In the genomic region with DNA sequence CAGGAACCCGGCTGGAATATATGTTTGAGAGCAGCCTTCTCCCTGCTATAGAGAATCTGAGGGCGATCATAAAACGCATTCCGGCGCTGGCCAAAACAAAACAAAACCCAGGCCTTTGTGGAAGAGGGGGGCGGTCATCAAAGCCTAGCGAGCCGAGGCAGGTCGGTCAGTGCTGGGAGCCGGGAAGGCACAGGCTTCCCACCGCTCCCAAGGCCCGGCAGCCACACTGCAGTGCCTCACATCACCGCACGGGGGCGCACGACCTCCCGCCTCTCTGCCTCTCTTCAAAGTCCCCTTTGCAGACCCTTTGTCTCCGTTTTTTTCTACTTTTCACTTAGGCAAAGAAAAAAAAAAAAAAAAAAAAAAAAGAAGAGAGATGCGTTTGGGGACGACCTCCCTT, we compare ENCODE assay signal across 8 mouse cellular contexts. TPM values are rescaled to one million over a fixed set of nuclear protein-coding genes. Genes with fewer than 3 reads are reported as not detected.
DNase-seq lines count a peak whose midpoint lies in the region; ATAC-seq lines count a peak whose summit lies in the region.

No protein-coding gene starts in this region.

- no peak overlapping the region for H3K4me3 ChIP-seq in heart, embryonic 11.5 days (ENCODE audit: low read depth, low read length)
- H3K4me3 ChIP-seq in kidney, embryonic 15.5 days (replicated peaks), result peak overlapping the region; percentile 19; the same call in 1 of the 2 replicates
- H3K4me3 ChIP-seq in liver, embryonic 13.5 days (replicated peaks), result no peak overlapping the region
- H3K4me3 ChIP-seq in neural tube, embryonic 14.5 days (ENCODE audit: low read depth, low read length), result no peak overlapping the region

- DNase-seq in ovary, postnatal 10 days (ENCODE audit: low spot score), result peak; percentile 60
- DNase-seq in ovary, adult 18-20 months (ENCODE audit: low spot score), result no peak
- DNase-seq in embryo, embryonic 10.5 days (ENCODE audit: low spot score), result peak; percentile 89
- DNase-seq in liver, embryonic 13.5 days, result peak; percentile 27
- peak; percentile 52 for DNase-seq in thymus, postnatal 25 days

- WGBS in heart, embryonic 11.5 days (ENCODE audit: insufficient replicate concordance), result 1% methylated on average over 20 of the region's 20 CpGs
- 2% methylated on average over 20 of the region's 20 CpGs for WGBS in kidney, embryonic 15.5 days
- WGBS in liver, embryonic 13.5 days (ENCODE audit: insufficient replicate concordance), result 3% methylated on average over 20 of the region's 20 CpGs
- WGBS in neural tube, embryonic 14.5 days, result 2% methylated on average over 20 of the region's 20 CpGs

- no peaks in the 10 kb centered on the region for H3K36me3 ChIP-seq in heart, embryonic 11.5 days (ENCODE audit: control insufficient read depth, insufficient read depth, low read length)
- H3K36me3 ChIP-seq in kidney, embryonic 15.5 days, result no peaks in the 10 kb centered on the region
- H3K36me3 ChIP-seq in liver, embryonic 13.5 days, result no peaks in the 10 kb centered on the region
- no peaks in the 10 kb centered on the region for H3K36me3 ChIP-seq in neural tube, embryonic 14.5 days (ENCODE audit: control insufficient read depth, insufficient read depth, low read length)

- peak overlapping the region; percentile 61; the same call in 1 of the 2 replicates for H3K9ac ChIP-seq in heart, embryonic 11.5 days (ENCODE audit: low read depth, low read length)
- no peak overlapping the region for H3K9ac ChIP-seq in kidney, embryonic 15.5 days
- H3K9ac ChIP-seq in liver, embryonic 13.5 days, result no peak overlapping the region
- no peak overlapping the region for H3K9ac ChIP-seq in neural tube, embryonic 14.5 days (replicated peaks; ENCODE audit: low read depth, low read length)

- peak overlapping the region; percentile 43 for H3K4me2 ChIP-seq in heart, embryonic 11.5 days
- peak overlapping the region; percentile 53 for H3K4me2 ChIP-seq in kidney, embryonic 15.5 days
- no peak overlapping the region for H3K4me2 ChIP-seq in liver, embryonic 13.5 days
- no peak overlapping the region for H3K4me2 ChIP-seq in neural tube, embryonic 14.5 days (ENCODE audit: low read depth, low read length)

- no peak overlapping the region for H3K27ac ChIP-seq in heart, embryonic 11.5 days (ENCODE audit: low read depth, low read length)
- H3K27ac ChIP-seq in kidney, embryonic 15.5 days, result no peak overlapping the region
- H3K27ac ChIP-seq in liver, embryonic 13.5 days, result no peak overlapping the region
- no peak overlapping the region for H3K27ac ChIP-seq in neural tube, embryonic 14.5 days (ENCODE audit: low read depth, low read length)

- H3K4me1 ChIP-seq in heart, embryonic 11.5 days (ENCODE audit: control insufficient read depth, insufficient read depth, low read length), result no peaks in the 10 kb centered on the region
- H3K4me1 ChIP-seq in kidney, embryonic 15.5 days, result peaks cover 11% of the 10 kb centered on the region; the same call in 1 of the 2 replicates
- H3K4me1 ChIP-seq in liver, embryonic 13.5 days (replicated peaks), result no peaks in the 10 kb centered on the region
- no peaks in the 10 kb centered on the region for H3K4me1 ChIP-seq in neural tube, embryonic 14.5 days (ENCODE audit: control insufficient read depth, insufficient read depth, low read length)

- H3K9me3 ChIP-seq in heart, embryonic 11.5 days (replicated peaks; ENCODE audit: control insufficient read depth, low read length), result no peaks in the 10 kb centered on the region
- H3K9me3 ChIP-seq in kidney, embryonic 15.5 days (replicated peaks), result no peaks in the 10 kb centered on the region
- H3K9me3 ChIP-seq in liver, embryonic 13.5 days (replicated peaks), result no peaks in the 10 kb centered on the region
- H3K9me3 ChIP-seq in neural tube, embryonic 14.5 days (ENCODE audit: control insufficient read depth, low read length), result no peaks in the 10 kb centered on the region

- H3K27me3 ChIP-seq in heart, embryonic 11.5 days (ENCODE audit: control insufficient read depth, insufficient read depth, low read length), result peaks cover 18% of the 10 kb centered on the region
- no peaks in the 10 kb centered on the region; the same call in 1 of the 2 replicates for H3K27me3 ChIP-seq in kidney, embryonic 15.5 days
- peaks cover 44% of the 10 kb centered on the region for H3K27me3 ChIP-seq in liver, embryonic 13.5 days
- H3K27me3 ChIP-seq in neural tube, embryonic 14.5 days (ENCODE audit: control insufficient read depth, insufficient read depth, low read length), result no peaks in the 10 kb centered on the region

- no peak for ATAC-seq in heart, embryonic 11.5 days (replicated peaks; ENCODE audit: insufficient number of reproducible peaks, low FRiP score, low TSS enrichment)
- ATAC-seq in kidney, embryonic 15.5 days (replicated peaks; ENCODE audit: low FRiP score), result peak; percentile 61; the same call in 1 of the 2 replicates
- ATAC-seq in liver, embryonic 13.5 days (ENCODE audit: low read depth), result no peak
- ATAC-seq in neural tube, embryonic 14.5 days (ENCODE audit: low read depth), result peak; percentile 53; the same call in 1 of the 2 replicates

RNA-seq across cellular contexts. Expression of a gene that starts 23.8 kb away (rescaled TPM):
- polyA plus RNA-seq in heart, embryonic 11.5 days (2014; fragmentation: Nextera tagmentation; extraction: Ambion mirVana), result 0.13 and 0.31 TPM in 2 replicates
- 1.3 and 1.4 TPM in 2 replicates for polyA plus RNA-seq in kidney, embryonic 15.5 days (2015; fragmentation: Nextera tagmentation; extraction: Ambion mirVana)
- polyA plus RNA-seq in liver, embryonic 13.5 days (2015; fragmentation: Nextera tagmentation; extraction: Ambion mirVana), result 0.09 and 0.10 TPM in 2 replicates
- polyA plus RNA-seq in neural tube, embryonic 14.5 days (2014; fragmentation: Nextera tagmentation; extraction: Ambion mirVana), result not detected in 2 replicates

RNA-seq across cellular contexts. Expression of a gene that starts 47.2 kb away (rescaled TPM):
- 37.8 and 41.1 TPM in 2 replicates for polyA plus RNA-seq in heart, embryonic 11.5 days (2014; fragmentation: Nextera tagmentation; extraction: Ambion mirVana)
- polyA plus RNA-seq in kidney, embryonic 15.5 days (2015; fragmentation: Nextera tagmentation; extraction: Ambion mirVana), result 53.9 and 59.5 TPM in 2 replicates
- 27.4 and 29.3 TPM in 2 replicates for polyA plus RNA-seq in liver, embryonic 13.5 days (2015; fragmentation: Nextera tagmentation; extraction: Ambion mirVana)
- polyA plus RNA-seq in neural tube, embryonic 14.5 days (2014; fragmentation: Nextera tagmentation; extraction: Ambion mirVana), result 2.3 and 9.3 TPM in 2 replicates

Comparison
In these comparisons a context has a peak if more than half of its experiments do, and no peak if none do; other contexts are left out.
1. ATAC-seq: peak in kidney, embryonic 15.5 days (single experiment) and neural tube, embryonic 14.5 days (single experiment); none in heart, embryonic 11.5 days (single experiment) and liver, embryonic 13.5 days (single experiment).
2. H3K4me2 ChIP-seq: peak in heart, embryonic 11.5 days (single experiment) and kidney, embryonic 15.5 days (single experiment); none in liver, embryonic 13.5 days (single experiment) and neural tube, embryonic 14.5 days (single experiment).